Mouse (Mus musculus): ENCODE results near the gene Gm20219.

Gene Gm20219

DNA sequence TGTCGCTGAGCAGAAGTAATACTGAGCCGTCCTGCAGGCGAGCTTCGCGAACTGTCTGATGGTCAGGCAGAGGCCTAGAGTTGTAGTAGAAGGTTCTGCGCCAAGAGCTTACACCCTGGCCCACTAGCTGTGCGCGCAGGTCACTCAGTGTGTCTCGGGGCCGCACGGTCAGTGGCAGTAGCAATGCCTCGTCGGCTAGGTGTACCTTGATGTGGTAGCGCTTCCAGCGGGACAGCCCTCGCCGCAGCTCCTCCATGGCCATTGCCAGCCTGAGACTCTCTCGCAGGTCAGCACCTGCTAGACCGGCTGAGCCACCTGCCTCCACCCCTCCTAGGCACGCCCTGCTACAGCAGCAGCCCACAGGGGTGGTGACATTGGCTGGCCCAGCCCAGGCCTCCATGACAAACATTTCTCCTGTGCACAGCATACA, at the start of gene Gm20219:
TSS of gene Gm20219 (minus strand) at position 266 of the 430 bp plus-strand sequence.
- no peak for DNase-seq

DNA sequence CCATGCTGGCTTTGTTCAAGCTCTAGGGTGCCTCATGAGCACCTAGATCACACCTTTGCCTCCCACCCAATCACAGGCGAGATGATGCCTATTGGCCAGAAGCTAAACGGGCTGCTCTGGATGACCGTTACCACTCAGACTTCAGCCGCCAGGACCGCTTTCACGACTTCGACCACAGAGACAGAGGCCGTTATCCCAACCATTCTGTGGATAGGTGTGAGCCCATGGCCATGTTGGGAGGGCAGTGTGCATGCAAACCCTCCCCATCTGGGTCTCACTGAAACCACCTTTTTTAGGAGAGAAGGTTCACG, 49.8 kb upstream of the Gm20219 start:
- no peak for DNase-seq

DNA sequence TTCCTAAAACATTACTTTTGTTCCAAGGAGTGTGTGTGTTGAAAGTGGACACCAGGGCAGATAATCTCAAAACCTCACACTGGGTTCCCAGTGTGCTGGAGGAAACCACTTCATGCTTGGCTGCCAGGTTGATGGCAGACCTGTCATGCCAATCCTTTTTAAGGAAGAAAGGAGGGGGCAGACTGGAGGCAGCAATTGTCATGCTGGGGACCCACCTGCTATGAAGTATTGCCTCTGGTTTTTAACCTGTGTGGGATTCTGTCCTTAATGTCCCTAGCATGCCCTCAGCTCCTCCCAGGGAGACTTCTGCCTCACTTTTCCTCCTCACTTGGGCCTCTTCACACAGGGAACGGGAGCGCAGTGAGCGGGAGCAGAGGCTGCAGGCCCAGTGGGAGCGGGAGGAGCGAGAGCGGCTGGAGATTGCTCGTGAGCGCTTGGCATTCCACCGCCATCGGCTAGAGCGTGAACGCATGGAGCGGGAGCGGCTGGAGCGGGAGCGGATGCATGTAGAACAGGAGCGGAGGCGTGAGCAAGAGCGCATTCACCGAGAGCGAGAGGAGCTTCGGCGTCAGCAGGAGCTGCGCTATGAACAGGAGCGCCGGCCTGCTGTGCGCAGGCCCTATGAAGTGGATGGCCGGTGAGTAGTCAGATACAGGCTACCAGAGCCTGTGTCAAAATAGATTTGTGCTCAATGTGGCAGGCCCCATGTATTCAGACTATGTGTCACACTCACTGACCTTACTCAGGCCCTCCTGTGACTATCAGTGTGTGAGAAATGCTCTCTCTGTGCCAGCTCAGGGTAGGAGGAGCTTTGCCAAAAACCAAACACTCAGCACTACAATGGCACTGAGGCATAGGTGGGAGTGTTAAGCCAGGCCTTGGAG, 49.2 kb upstream of the Gm20219 start:
- DNase-seq, result peak; percentile 57

DNA sequence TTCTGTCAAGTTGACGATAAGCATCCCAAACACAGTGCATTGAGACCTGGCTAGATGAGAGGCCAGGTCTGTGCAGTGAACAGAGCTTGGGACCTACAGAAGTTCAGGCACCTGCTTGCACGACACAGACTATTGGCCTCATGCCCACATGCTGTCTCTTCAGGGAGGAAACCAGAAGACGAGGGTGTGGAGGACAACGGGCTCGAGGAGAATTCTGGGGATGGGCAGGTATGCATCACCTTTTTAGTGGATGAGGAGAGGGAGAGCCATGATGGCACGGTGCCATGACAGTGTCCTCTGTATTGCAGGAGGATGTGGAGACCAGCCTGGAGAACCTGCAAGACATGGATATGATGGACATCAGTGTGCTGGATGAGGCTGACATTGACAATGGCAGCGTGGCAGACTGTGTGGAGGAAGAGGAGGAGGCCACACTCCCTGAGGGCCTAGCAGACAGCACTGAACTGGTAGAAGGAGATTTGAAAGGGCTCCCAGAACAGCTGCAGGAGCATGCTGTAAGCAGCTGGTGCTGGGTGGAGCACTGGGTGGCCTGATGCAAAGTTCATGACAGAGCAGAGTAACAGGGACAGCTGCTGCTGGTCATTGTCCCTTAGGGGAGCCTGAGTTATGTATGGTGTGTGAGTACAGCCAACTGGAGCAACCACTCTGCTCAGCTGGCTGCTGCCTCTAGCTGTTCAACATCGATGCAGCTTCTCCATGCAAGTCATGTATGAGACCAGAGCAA, 39.5 kb upstream of the Gm20219 start:
- DNase-seq, result peak; percentile 49 to 50

GRCm38 (mm10) chr17:56592553-56592952, 38.4 kb upstream of the Gm20219 start:
- no peak for DNase-seq

DNA sequence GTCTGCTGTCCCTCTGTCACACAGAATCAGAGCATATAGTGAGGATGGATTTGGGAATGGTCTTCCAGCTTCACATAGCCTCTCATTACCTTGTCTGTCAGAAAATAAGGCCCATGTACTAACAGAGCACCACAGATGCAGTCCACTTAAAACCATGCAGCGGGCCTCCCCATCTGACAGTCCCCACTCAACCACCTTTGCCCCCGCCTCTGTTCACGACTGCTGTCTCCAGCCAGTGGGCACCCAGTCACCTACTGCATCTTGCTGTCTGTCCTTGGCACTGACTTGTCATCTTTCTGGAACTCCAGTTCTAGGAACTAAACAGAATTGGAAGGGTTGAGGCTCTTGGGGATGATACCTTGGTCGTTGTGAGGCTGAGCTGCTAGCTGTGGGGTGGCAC, 34.7 kb upstream of the Gm20219 start:
- DNase-seq, result no peak

- no peak for DNase-seq
These were observed 33.6 kb upstream of the Gm20219 start for GRCm38 (mm10) chr17:56587773-56588172.

- peak; percentile 69 to 76 for DNase-seq
These were observed 31.1 kb upstream of the Gm20219 start for GRCm38 (mm10) chr17:56585171-56585821.

DNA sequence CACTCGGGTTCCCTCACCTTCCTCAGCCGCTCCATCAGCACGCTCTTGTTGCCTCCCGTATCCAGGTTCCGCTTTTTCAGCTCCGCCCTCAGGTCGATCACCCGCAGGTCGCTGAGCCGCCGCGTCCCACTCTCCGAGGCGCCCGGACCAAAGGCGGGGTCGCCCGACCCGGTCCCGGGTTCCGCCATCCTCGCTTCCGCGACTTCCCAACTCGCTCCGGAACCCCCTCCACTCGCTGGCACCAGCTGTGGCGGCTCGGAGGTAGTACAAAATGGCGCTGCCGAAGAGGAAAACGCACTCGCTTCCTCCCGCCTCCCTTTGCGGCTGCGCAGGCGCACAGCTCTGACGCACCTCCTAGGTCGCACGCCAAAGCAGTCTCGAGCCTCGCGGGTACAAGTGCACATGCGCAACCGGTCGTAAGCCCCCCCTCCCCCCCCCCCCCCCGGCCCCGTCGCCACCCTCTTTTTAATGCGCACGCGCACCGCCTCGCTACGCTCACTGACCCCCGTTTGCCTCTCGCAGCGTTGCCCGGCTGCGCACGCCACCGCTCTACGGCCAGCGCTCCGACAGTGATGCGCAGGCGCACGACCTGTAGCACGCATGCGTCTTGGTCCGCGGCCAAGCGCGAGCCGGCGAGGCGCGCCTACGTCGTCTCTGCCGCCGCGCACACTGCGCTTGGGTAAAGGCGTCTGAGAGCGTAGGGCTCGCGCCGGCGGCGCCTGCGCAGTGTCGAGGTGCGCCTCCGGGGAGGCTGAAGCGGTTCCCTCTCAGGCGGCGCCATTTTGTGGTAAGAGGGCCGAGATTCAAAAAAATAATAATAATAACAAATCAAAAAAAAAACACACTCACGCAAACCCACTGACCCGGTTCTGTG, 30.3 kb upstream of the Gm20219 start, which contains the start of the genes Safb2 and Safb:
TSS of gene Safb2 (minus strand) at position 329 of the 874 bp plus-strand sequence.
TSS of gene Safb (plus strand) at position 569 of the 874 bp plus-strand sequence.
- peak; percentile 99 to 100 for DNase-seq

- DNase-seq, result no peak
These were observed 29.5 kb upstream of the Gm20219 start for GRCm38 (mm10) chr17:56583611-56584256.

GRCm38 (mm10) chr17:56583071-56583470, 28.9 kb upstream of the Gm20219 start:
- no peak for DNase-seq

GRCm38 (mm10) chr17:56572939-56573338, 18.8 kb upstream of the Gm20219 start:
- no peak for DNase-seq

DNA sequence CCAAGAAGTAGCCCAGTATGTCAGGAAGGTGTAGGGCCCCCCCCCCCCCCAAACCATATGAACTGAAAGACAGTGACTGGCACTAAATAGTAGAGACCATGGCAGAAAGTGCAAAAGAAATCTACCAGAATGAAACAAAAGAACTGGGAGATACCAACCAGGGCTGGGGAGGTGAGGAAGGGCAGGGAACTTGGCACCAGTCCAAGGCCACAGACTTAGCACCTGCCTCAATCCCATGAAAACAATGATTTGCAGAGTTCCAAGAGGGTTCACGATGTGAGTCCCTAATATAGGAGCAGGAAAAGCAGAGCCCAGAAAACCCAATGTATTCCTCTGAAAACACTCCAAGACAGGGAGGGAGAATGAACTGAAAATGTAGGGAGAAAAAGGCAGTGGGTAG, 18.0 kb upstream of the Gm20219 start:
- peak; percentile 53 to 55 for DNase-seq

GRCm38 (mm10) chr17:56570287-56570686, 16.1 kb upstream of the Gm20219 start:
- DNase-seq, result no peak

- no peak for DNase-seq
These were observed 13.2 kb upstream of the Gm20219 start for GRCm38 (mm10) chr17:56567370-56567769.

DNA sequence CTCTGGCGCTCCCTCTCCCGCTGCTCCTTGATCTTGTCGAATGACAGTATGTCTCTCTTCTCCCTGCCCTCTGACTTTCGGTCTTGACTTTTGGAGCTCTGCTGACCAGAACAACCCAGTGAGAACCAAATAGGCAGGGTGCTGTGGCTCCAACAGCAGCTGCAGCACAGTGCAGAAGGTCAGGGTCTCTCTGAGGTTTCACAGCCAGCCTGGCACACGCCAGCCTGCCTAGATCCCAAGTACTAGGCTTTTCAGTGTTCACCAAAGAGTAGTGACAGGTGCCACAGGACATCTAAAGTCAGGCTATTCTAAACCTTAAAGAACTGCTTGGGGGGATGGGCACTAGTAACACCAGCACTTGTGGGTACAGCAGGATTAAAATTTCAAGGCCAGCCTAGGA, 12.7 kb upstream of the Gm20219 start:
- DNase-seq, result no peak

GRCm38 (mm10) chr17:56566293-56566692, 12.1 kb upstream of the Gm20219 start:
- peak; percentile 31 to 42 for DNase-seq

- no peak for DNase-seq
These were observed 7.7 kb upstream of the Gm20219 start for GRCm38 (mm10) chr17:56561866-56562265.

- no peak for DNase-seq
These were observed 5.9 kb upstream of the Gm20219 start for GRCm38 (mm10) chr17:56560131-56560530.

- peak in 1 of 2 experiments; percentile 15 for DNase-seq
These were observed 5.2 kb upstream of the Gm20219 start for GRCm38 (mm10) chr17:56559386-56559785.

- peak; percentile 86 to 87 for DNase-seq
These were observed 4.3 kb upstream of the Gm20219 start for GRCm38 (mm10) chr17:56558448-56558847.
